Comparison of ENCODE assay signal across 8 mouse cellular contexts in genomic region chr3:107895720-107896569, GRCm38 (mm10). TPM values are rescaled to one million over a fixed set of nuclear protein-coding genes. Genes with fewer than 3 reads are reported as not detected.
DNase-seq lines count a peak whose midpoint lies in the region; ATAC-seq and TF ChIP-seq lines count a peak whose summit lies in the region.

Gene Gstm5, plus strand, starts transcription at chr3:107895821.

- H3K4me3 ChIP-seq in liver, postnatal 0 days (ENCODE audit: low read depth, low read length) = peak within 1 kb of the TSS; percentile 75
- H3K4me3 ChIP-seq in neural tube, embryonic 14.5 days (ENCODE audit: low read depth, low read length) = peak within 1 kb of the TSS; percentile 74
- H3K4me3 ChIP-seq in testis, adult 2 months (ENCODE audit: control insufficient read depth, low read depth, low read length) = peak within 1 kb of the TSS; percentile 91

- ATAC-seq in liver, postnatal 0 days = peak; percentile 96
- peak; percentile 96 for ATAC-seq in neural tube, embryonic 14.5 days (ENCODE audit: low read depth)

- H3K36me3 ChIP-seq in liver, postnatal 0 days (replicated peaks; ENCODE audit: insufficient read depth, low read length) = 0 out of 2 replicates have a peak, but pooled peaks cover 3% of the 10 kb centered on the region
- H3K36me3 ChIP-seq in neural tube, embryonic 14.5 days (ENCODE audit: control insufficient read depth, insufficient read depth, low read length) = no peaks in the 10 kb centered on the region
- peaks cover 3% of the 10 kb centered on the region; the same call in 1 of the 2 replicates for H3K36me3 ChIP-seq in testis, adult 2 months (ENCODE audit: control insufficient read depth, insufficient read depth, low read length)

- no peaks in the 10 kb centered on the region for H3K27me3 ChIP-seq in liver, postnatal 0 days (ENCODE audit: insufficient read depth, low read length)
- no peaks in the 10 kb centered on the region for H3K27me3 ChIP-seq in neural tube, embryonic 14.5 days (ENCODE audit: control insufficient read depth, insufficient read depth, low read length)
- H3K27me3 ChIP-seq in testis, adult 2 months (ENCODE audit: control insufficient read depth, insufficient read depth, low read length) = no peaks in the 10 kb centered on the region

- peak; percentile 92 for TF ChIP-seq EP300 in liver, postnatal 0 days (IDR thresholded peaks at IDR 0.05; ENCODE audit: low read depth)

- peak within 1 kb of the TSS; percentile 87 for H3K27ac ChIP-seq in liver, postnatal 0 days (ENCODE audit: low read depth)
- peak within 1 kb of the TSS; percentile 74 for H3K27ac ChIP-seq in neural tube, embryonic 14.5 days (ENCODE audit: low read depth, low read length)
- H3K27ac ChIP-seq in testis, adult 2 months (ENCODE audit: control insufficient read depth, insufficient read depth, low read depth, low read length) = peak within 1 kb of the TSS; percentile 87

- H3K4me2 ChIP-seq in liver, postnatal 0 days (ENCODE audit: low read depth, low read length) = peak within 1 kb of the TSS; percentile 99
- H3K4me2 ChIP-seq in neural tube, embryonic 14.5 days (ENCODE audit: low read depth, low read length) = peak within 1 kb of the TSS; percentile 89

- peak within 1 kb of the TSS; percentile 90 for H3K9ac ChIP-seq in liver, postnatal 0 days (replicated peaks)
- H3K9ac ChIP-seq in neural tube, embryonic 14.5 days (replicated peaks; ENCODE audit: low read depth, low read length) = peak within 1 kb of the TSS; percentile 82

- peak; percentile 97 for TF ChIP-seq POLR2A in testis, adult 2 months (IDR thresholded peaks at IDR 0.05; ENCODE audit: control insufficient read depth, low read depth, low read length)

- no peak for TF ChIP-seq CTCF in liver, postnatal 0 days (IDR thresholded peaks at IDR 0.05; ENCODE audit: low read depth)
- TF ChIP-seq CTCF in testis, adult 2 months (IDR thresholded peaks at IDR 0.05; ENCODE audit: control insufficient read depth, insufficient read depth, insufficient replicate concordance, low read depth, low read length) = no peak

- 4% methylated on average over 40 of the region's 40 CpGs for WGBS in liver, postnatal 0 days (ENCODE audit: insufficient replicate concordance)
- WGBS in neural tube, embryonic 14.5 days = 6% methylated on average over 40 of the region's 40 CpGs

- peaks cover 15% of the 10 kb centered on the region for H3K4me1 ChIP-seq in liver, postnatal 0 days (ENCODE audit: insufficient read depth)
- peaks cover 5% of the 10 kb centered on the region; the same call in 1 of the 2 replicates for H3K4me1 ChIP-seq in neural tube, embryonic 14.5 days (ENCODE audit: control insufficient read depth, insufficient read depth, low read length)
- H3K4me1 ChIP-seq in testis, adult 2 months (ENCODE audit: control insufficient read depth, insufficient read depth, low read length) = peaks cover 5% of the 10 kb centered on the region; the same call in 1 of the 2 replicates

- intact Hi-C loops in heart, postnatal 36 days (cut with DNase I) = no loop called here

- H3K9me3 ChIP-seq in liver, postnatal 0 days (ENCODE audit: low read length) = no peaks in the 10 kb centered on the region
- no peaks in the 10 kb centered on the region for H3K9me3 ChIP-seq in neural tube, embryonic 14.5 days (ENCODE audit: control insufficient read depth, low read length)

- peak; percentile 85 for DNase-seq in MN1 (ENCODE audit: low spot score)
- DNase-seq in cerebellum, adult 9-10 months = peak; percentile 81
- peak; percentile 79 for DNase-seq in forelimb bud, embryonic 11.5 days (ENCODE audit: low read depth, low spot score)
- DNase-seq in heart, postnatal 36 days = peak; percentile 80 to 82
- peak; percentile 90 to 91 for DNase-seq in layer of hippocampus, adult 18-20 months (ENCODE audit: low spot score in 2 of 2)
- DNase-seq in liver, postnatal 0 days = peak; percentile 89

RNA-seq across cellular contexts. Expression of gene Gstm5, which starts in this region (rescaled TPM):
- 10 to 100 TPM; 50.5 to 51.2 TPM for total RNA-seq in heart, postnatal 36 days (2021)
- total RNA-seq in layer of hippocampus, adult 18-20 months (2021) = 100 to 1,000 TPM; 286 to 295 TPM
- polyA plus RNA-seq in liver, postnatal 0 days (2015; fragmentation: Nextera tagmentation; extraction: Ambion mirVana) = 126 and 134 TPM in 2 replicates
- polyA plus RNA-seq in neural tube, embryonic 14.5 days (2014; fragmentation: Nextera tagmentation; extraction: Ambion mirVana) = 261 and 263 TPM in 2 replicates
- polyA plus RNA-seq in testis, adult 2 months (2012; rRNA removed) = 2,841 and 3,160 TPM in 2 replicates

Comparison
In these comparisons a context has a peak if more than half of its experiments do, and no peak if none do; other contexts are left out.
1. Peak in every context shown above with its lines: DNase-seq, ATAC-seq, H3K4me3 ChIP-seq and H3K27ac ChIP-seq.
2. RNA of gene Gstm5 (total RNA-seq): 286 to 295 TPM in layer of hippocampus, adult 18-20 months; 50.5 to 51.2 TPM in heart, postnatal 36 days; every median in the first group is over 4 times any median in the second.
3. RNA of gene Gstm5 (polyA plus RNA-seq): 2,841 to 3,160 TPM in testis, adult 2 months; 261 to 263 TPM in neural tube, embryonic 14.5 days and 126 to 134 TPM in liver, postnatal 0 days; every median in the first group is over 10 times any median in the second.